Mouse (Mus musculus): ENCODE measurements around the gene Rex2. TPM values are rescaled to one million over a fixed set of nuclear protein-coding genes. Genes with fewer than 3 reads are reported as not detected.

The Rex2 gene
- polyA plus RNA-seq (2012; rRNA removed), result not detected in 2 replicates

DNA sequence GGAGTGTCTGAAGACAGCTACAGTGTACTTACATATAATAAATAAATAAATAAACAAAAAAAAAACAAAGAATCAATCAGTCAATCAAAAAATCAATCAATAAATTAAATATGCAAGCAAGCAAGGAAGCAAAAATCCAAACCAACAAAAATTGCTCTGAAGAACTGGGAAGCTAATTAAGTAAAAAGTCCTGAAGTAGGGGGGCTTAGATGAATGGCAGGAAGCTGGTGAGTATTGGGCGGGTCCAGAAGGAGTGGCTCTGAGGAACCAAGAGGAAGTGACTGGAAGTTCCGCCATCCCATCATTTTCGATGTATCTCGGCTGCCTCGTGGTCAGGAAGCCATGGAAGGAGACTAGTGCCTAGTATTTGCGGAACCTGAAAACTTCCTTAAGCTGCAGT, at the start of gene Rex2:
TSS of gene Rex2 (plus strand) at position 301 of the 400 bp plus-strand sequence.

Other genes starting within 250 kb of the Rex2 start
- not detected in 2 replicates for gene Gm21411, start 112.3 kb upstream of the Rex2 start, polyA plus RNA-seq (2012; rRNA removed)
- not detected in 2 replicates for gene Zfp989, start 49.9 kb upstream of the Rex2 start, polyA plus RNA-seq (2012; rRNA removed)
- gene Zfp991, start 110.2 kb downstream of the Rex2 start, polyA plus RNA-seq (2012; rRNA removed), result 0.05 TPM in 1 of 2 replicates, not detected in the other